Mouse (Mus musculus): ENCODE measurements at regions not wholly inside any gene's neighbourhood (a gene's known extent, or its start where the extent isn't known, plus 50 kb on each side); places are given as distances from the start of the nearest gene placed in this dataset.

- TF ChIP-seq CTCF (IDR thresholded peaks at IDR 0.05; ENCODE audit: low read depth), result no peak
- no peak for TF ChIP-seq EP300 (IDR thresholded peaks at IDR 0.05; ENCODE audit: low read depth)
These were observed 256.6 kb downstream of the Fam49a start for GRCm38 (mm10) chr12:12518490-12519070.

Measured in liver, postnatal 0 days (tissue).